Mouse (Mus musculus): ENCODE measurements at regions not wholly inside any gene's neighbourhood (a gene's known extent, or its start where the extent isn't known, plus 50 kb on each side); places are given as distances from the start of the nearest gene placed in this dataset.

DNA sequence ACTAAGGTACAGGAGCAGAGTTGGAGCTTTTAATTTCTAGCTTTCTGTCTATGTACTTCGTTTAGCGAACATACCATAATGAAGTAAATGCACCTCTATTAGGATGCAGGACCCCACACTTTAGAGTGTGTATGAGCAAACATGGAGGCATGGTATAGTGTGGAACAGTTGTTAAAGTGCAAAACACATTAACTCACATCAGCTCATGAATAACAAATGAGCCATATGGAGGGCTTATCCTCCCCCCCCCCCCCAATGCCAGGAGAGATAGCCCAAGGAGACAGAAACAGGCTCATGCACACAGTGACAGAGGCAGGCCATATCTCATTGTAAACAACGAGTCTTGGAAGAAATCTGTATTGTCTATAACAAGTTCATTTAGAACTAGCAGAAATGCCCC lies 270.9 kb upstream of the Sall1 start:
- no peak for DNase-seq

DNA sequence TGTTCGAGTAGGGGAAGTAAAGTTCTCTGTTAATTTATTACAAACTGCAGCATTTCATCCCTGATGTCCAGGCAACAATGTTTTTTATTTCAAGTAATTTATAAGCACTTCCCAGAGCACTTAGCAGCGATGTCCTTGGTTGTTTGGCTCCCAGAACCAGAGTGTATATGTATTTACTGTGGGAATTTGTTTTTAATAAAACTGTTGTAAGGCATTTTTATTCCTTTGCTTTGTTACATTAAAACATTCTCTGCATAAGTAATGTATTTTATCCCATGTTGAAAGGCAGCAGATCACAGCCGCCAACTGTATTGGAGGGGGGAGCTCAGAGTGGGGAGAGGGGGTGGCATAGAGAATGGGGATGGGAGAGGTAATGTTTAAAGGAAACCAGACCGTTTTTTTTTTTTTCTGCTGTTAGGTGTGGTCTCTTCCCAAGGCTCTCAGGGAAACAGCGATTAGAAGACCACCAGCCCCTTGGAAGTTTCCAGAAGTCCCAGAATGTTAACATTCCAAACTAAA lies 266.8 kb upstream of the Sall1 start:
- DNase-seq = no peak

DNA sequence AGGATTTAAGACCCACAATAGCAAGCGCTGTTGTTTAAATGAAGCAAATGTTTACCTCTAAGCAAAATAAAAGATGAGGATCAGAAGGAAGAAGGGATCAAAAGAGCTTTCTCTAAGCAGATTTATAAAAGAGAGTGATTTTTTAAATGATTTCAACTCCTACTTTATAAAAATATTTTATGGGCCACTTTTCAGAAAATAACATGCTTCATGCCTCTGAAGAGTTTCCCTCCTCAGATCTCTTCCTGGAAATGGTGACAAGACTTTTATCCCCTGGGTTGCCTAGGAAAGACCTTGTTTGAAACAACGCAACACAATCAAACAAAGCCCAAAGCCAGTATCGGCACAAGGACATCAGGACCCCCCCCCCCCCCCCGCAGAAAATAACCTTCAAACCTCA lies 265.6 kb upstream of the Sall1 start:
- no peak for DNase-seq

DNA sequence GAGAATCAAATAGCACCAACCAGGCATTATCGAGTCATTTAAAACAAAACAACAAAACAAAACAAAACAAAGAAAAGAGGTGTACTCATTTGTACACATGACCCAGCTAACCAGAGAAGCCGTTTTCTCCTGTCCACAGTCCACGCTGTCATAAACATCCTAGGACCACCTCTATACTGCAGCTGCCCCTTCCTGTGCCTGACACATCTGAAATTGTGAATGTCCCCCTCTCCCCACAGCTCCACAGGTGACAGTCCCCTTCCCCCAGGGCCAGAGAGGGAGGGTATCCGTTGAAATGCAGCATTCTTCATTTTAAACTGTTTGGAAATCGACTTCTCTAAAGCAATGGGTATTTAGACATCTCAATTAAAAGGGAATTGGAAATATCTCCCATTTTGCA lies 265.0 kb upstream of the Sall1 start:
- no peak for DNase-seq

DNA sequence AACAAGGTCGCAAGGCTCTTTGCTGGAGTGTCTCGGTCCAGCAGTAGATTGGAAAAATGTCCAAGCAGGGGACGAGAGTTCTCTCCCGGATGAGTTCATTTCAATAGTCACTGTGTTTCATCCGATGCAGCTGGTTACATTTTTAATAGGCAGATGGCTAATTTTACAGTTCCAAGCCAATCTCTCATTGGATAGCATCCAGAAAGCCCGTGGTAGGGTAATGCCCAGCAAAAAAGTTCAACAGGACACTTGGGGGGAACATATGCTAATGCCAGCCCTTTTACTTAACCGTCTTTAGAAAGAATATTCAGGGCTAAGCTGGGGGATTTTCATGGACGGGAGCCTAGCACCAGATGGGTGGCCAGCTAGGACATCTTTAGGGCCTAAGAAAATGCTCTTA lies 264.6 kb upstream of the Sall1 start:
- DNase-seq = peak; percentile 84

DNA sequence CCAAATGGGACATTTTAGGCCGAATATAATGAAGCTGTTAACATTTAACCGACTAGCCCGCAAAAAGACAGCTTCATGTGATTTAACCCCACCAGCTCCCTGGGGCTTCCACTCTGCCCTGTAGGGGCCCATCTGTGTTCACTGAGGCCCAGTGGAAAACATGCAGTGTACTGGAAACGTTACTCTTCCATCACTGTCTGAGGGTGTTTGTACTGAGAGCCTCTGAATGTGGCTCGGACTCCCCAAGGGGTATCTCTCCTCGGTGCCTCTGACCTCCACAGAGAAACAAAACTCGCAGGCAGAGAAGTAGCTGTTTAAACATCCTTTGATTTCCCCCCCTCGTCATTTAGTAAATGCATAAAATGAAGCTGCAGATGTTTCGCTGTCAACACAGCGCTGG lies 263.6 kb upstream of the Sall1 start:
- DNase-seq = no peak

DNA sequence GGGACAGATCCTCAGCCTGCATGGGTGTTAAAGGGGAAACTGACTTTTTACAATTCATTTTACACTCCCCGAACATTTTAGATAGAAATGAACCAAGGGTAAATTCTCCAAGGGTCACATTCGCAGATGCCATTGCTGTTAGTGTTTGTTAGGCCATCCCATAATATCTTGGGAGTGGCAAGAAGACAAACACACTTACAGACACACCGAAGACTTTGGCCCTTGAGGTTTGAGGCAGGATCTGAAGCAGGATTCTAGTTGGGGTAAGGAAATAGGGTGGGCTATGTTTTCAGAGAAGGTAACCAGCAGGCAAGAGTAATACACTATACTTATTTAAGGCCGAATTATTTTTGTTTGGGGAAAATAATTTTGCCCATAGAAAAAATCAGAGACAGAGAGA lies 263.1 kb upstream of the Sall1 start:
- no peak for DNase-seq

DNA sequence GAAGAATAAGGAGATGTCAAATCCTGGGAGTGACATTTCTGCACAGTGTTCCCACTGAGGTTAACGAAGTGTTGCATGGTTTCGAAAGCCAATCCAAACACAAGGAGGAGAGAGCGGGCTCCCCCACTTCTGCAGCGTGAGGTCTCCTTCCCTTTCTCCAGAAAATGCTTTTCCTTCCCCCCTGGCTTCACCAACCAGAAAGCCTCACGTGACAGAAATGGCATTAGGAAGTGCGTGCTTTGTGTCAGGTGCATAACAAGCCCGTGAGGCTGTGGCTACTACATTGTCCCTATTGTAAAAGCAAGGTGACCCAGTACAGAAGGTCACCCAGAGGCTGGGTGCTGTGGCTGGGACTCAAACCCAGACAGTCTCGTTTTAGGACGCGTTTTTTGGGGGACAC lies 260.2 kb upstream of the Sall1 start:
- DNase-seq = no peak

DNA sequence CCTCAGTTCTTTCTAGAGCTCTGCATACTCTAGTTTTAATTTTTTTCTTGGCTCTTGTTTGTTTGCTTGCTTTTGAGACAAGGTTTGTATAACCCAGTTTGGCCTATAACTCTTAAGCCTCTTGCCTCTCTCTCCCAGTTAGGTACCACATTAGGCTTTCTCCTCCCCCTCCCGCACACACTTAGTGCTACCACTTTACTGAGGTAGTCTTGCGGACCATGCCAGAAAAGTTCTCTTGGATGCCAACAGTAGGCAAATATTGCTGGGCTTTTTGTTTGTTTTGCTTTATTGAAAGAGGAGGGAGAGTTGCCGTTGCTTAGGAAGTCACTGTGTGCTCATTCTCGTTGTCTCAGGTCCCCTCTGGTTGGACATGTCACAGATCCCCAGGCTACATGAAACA lies 259.4 kb upstream of the Sall1 start:
- DNase-seq = no peak

DNA sequence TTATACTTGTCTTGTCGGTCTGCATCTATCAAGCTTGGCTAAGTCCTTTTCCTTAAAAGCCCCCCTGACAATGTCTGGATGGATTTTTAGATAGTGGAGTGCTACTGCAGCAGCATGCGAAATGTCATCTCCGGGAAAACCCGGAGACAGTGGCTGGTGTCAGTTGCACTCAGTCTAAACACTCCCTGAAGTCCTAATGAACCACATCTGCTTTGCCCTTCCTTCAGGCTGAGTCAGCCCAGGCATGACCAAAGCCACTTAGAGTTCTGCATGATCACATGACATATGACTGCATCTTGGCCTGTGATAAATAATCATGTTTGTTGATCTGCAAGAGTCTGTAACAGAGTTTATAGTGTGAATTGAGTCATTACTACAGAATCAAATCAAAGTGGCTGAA lies 255.7 kb upstream of the Sall1 start:
- DNase-seq = peak; percentile 19

DNA sequence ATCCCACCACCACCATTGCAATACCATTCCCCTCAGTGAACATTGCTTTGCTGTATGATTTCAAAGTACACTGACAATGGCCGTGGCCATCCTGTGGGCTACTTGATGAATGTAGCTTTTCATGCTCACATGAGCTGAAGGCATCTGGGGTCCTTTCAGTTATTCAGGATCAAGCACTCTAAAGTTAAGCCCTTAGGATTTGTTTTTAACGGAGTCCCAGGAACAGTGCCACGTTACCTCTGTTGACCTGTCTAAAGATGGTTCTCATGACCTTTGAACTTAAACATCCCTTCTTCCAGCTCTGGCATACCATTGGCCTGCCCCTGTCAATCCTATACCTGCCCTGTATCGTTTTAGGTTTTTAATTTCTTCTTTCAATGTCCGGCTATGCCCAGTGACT lies 251.7 kb upstream of the Sall1 start:
- no peak for DNase-seq

DNA sequence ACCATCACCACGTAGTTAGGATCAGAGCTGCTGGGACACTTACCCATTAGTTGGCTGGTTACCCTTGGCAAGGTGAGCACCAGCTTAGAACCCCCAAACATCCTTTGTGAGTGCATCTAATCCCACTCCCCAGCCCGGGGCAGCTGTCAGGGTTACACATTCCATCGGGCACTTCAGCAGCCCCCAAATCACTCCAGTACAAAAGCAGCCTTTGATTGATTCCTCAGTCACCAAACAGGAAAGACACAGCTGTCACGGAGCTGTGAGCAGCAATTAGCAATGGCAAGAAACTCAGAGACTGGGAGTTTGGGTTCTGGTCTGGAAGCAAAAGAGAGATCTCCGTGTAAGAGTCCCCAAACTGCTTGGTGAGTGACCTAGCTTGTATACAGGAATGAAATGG lies 245.1 kb upstream of the Sall1 start:
- DNase-seq = peak; percentile 27

DNA sequence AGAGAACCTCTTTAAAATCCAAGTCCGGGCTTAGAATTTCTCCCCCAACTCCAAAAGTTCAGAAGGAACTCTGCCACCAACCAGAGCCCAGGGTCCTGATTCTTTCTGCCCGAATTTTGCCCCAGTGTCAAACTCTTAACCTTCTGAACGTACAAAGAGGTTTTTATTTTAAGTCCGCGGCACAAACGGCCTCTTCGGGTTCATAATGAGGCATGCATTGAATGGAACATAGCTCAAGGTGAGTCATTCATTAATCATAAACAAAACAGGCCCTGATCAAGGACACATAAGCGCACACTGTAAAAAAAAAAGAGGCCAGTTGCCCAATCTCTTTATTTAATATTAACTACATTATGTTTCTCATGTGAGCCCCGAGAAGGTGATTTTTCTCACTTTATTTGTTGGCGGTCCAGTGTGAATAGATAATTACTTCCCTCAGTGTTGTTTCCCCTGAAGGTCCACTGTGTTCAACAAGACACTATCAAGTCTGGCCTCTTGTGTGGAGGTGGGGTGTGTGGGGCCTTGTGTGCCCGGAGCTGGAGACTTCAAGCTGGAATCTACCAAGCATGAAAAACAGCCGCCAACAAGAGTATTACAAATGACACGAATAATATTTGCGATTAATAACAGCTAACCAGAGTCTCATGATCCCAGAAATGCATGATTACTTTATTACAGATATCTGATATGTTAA lies 241.1 kb upstream of the Sall1 start:
- no peak for DNase-seq

DNA sequence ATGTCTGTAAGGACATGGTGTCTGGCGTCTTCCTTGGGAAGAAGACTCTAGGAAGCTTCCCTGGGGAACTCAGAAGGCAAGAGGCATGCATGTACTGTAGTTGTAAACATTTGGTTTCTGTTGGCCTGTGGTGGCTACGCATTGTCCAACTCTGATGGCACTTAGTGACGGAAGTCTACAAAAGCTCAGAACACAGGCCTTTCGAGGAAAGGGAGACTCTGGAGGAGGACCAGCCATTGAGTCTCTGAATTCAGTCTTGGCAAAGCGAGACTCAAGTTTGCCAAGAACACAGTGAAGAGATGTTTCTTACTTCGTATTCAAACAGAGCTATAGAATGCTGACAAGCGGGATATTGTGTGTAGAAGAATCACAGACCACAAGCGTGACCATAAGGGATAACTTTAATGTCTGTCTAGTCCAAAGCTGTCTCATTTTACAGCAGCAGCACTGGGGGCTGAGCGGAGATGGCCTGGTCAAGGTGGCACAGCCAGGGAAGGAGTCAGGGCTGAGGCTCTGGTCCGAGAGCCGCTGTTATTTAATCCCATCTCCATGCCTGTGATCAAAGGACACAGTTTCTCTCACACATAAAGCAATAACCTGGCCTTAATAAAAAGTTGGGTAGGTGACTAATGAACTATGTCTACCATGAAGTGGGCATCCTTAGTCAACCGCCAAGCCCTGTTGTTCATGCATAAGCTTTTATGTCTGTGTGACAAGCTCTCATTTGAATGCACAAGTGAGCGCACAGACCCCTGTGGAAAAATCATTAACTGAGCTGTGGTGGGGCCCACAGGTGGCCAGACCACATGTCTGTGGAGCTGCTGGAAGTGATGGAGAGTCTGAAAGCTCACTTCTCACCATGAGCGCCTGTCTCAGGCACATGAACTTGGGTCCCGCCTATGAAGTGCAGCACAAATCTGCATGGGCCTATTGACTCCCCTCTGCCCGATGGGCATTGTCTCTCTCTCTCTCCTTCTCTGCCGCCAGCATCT lies 239.4 kb upstream of the Sall1 start:
- no peak for DNase-seq

DNA sequence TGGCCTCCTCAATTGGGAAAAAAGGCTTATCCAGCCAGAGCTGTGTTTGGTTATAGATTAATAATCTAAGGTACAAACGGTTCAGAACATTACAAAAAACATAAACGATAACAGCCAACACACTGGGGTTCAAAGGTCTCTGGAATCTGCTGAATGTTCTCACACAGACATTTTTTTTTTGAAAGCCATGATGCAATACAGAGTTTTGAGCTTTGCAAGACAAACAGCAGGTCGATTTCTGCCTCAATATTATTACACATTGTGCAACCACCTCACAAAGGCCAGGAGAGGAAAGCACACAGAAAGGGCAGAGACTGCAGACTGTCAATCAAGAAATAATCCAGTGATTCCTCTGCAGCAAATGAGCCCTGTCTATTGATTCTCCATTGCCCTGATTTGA lies 235.9 kb upstream of the Sall1 start:
- DNase-seq = no peak

DNA sequence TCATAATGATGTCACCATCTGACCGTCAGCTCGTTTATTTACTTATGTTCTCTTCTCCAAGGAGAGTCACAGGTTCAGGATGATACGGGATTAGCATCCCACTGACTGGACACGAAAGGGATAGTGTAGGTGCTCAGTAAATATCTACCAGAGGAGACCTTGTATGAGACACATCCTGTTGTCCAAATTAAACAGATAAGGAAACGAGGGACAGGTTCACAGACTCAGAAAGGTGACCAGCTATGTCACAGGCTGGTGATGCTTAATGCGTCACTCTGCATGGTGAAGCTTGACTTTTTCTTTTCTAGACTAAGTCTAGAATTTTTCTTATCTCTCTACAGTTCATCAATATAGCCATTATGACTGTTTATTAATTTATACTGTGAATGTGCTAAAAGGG lies 235.2 kb upstream of the Sall1 start:
- no peak for DNase-seq

DNA sequence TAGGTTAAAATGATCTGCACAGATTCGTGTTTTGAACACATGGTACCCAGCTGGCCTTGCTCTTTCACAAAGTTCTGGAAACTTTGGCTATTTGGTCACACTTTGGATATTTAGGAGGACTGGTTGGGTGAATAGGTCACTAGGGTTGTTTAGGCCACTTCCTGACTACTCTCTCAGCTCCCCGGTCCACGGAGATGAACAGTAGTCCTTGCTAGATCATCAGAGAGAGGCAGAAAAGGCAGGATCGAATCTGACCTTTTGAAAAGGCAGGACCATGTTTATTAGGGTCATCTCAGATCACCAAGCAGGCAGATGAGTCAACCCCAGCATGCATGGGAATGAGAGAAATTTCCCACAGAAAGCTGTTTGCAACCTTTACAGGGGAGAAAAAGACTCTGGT lies 229.3 kb upstream of the Sall1 start:
- DNase-seq = no peak

DNA sequence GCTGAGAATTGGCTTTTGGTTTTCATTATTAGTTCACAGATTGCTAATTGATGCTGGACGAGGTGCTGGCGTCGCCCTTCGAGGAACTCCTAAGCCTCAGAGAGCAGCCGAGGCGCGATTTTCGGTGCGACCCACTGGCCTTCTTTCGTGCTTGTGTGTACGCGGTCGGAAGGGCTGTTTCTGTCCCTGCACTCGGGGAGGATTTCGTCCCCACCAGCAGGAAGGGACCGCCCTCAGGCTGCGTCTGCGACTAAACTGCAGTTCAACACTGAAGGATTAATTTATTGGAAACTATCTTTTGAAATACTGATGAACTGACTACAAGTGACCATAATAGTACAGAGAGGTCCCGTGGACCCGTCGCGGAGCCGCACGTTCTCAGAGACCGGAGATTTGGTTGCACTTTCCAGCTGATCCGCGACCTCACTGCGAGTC lies 228.4 kb upstream of the Sall1 start:
- DNase-seq = peak; percentile 63

DNA sequence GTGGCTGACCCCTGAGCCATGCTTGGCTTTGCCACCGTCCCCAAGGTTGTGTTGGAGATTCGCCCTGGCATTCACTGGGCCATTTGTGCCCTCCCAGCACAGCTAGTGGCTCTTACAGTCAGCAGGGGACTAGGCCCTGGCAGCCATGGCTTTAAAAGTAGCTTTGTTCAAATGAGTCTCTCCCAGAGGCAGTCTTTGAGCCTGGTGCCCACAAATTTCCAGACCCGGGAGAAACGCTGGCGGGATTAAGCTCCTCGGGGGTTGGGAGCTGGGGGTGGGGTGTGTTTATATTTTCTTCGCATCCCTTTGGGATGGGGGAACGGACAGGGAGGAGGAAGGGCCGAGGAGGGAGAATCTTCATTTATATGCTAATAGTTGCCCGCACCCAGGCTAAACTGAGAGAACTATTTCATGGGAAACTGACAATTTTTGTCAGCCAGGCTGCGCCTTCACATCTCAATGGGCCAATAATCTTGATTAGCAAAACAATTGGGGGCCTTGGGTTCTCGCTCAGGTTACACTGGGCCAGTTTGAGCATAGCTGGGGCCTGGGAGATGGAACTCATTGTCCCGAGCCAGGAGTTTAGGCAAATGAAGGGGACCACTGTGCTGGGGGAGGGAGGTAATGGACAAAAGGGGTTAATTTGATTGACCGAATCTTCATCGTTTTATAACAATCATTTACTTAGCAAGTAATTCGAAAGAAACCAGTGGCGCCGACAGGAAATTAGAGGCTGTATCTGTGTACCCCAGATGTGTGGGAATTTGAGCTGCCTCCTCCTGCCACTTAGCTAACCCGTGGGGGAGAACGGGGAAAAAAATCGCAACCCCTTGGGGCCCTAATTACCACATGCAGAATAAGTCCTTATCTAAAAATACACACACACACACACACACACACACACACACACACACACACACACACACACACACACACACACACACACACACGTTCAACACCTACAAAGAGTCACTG lies 227.7 kb upstream of the Sall1 start:
- peak; percentile 35 for DNase-seq

DNA sequence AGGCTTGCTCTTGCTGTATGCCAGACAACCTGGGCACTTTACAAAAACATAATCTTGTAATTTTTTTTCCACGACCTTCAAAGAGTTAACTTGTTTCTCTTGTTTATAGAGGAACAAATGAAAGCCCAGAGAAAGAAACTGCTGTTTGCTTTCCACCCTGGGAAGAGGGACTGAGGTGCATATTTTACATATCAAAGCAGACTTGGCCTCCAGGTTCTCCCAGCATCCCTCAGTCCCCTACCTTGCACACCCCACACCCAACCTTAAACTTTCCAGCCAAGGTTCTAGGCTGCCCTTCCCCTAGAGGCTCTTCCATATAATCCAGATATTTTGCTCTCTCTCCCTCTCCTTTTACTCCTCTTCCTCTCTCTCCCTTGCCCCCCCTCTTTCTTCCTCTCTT lies 226.0 kb upstream of the Sall1 start:
- DNase-seq = no peak

DNA sequence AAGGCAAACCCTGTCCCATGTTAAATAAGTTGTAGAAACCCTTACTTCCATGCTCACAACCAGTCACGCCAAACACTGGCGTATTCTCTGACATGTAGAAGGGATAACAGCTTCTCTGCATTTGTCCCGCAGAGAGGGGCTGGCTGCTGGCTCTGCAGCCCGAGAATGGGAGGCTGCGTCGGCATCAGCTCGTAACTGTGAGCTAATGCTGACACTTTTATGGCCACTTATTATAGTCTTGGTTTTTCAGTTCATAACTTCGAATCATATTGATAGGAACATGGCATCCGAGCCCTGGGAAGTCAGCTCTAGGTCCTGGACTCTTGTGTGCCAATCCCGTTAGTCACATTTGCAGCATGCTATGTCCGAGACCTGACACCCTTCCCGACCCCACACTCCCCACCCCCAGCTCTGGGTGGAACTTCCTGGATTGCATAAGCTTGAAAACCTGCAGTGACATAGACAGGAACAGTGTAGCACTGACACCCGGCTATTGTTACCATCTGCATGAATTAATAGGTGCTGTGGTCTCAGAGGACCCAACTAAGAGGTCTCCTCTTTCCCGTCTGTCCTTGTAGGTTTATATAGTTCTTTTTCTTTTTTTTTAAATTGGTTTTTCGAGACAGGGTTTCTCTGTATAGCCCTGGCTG lies 217.3 kb upstream of the Sall1 start:
- no peak for DNase-seq

DNA sequence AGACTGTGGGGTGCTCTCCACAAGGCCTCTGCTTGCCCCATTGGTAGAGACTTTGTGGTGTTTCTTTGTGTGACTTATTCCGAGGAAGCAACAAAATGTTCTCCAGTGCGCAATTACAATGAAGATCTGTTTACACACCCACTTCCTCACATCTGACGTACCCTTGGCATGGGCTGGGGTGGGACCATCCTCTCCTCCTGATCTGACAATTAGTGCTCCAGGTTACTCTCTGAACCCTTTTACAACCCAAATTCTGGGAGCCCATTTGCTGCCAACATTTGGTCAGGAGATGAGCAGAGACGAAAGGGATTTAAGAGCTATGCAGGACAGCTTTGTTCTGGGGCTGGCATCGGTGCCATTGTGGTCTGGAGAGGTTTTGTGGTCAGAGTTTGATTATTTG lies 215.9 kb upstream of the Sall1 start:
- no peak for DNase-seq

Data from retina, postnatal 1 day (tissue).